Mouse (Mus musculus): Measurements from ENCODE around the gene Ctsg.
"Not testable (repeated sequence)": the region's sequence is repeated elsewhere in the genome, so short reads cannot be mapped to it uniquely, and the experiment has no call there.

Gene Ctsg

DNA sequence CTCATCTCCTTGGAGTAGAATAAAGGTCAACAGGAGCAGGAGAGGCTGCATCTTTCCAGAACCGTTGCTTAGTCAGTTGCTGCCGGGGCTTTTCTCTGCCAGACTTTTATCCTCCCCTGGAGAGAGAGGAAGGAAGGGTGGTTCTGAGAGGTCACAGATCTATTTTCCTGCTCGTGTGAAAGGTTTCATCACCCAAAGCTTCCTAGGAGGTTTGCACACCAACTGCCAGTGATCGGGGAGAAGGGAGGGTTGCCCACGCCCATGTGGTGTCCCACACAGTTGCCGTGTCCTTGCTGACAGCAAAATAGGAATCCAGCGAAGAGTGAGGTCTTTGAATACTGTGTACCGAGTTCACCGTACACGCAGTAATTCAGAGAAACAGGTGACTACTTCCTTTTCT lies at the start of gene Ctsg:
Ctsg (minus strand) TSS at position 189 of the 400 bp plus-strand sequence.
- no peak for DNase-seq (ENCODE audit: low spot score)

DNA sequence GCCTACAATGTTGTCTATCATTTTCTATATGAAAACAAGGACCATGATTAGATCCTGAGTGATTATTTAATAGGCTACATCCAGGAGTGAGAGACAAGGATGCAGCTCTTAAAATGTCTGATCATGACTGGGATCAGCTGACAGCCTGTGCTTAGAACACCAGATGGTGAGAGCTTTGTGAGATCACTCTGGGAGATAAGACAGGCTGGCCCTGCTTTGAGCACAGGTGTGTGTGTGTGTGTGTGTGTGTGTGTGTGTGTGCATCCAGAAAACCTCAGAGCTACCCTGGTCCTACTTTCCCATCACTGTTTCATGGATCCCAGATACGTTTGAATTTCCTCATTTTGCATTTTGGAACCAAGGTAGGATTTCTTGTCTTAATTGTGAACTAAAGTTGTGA lies 31.3 kb upstream of the Ctsg start:
- not testable (repeated sequence) for DNase-seq (ENCODE audit: low spot score)

DNA sequence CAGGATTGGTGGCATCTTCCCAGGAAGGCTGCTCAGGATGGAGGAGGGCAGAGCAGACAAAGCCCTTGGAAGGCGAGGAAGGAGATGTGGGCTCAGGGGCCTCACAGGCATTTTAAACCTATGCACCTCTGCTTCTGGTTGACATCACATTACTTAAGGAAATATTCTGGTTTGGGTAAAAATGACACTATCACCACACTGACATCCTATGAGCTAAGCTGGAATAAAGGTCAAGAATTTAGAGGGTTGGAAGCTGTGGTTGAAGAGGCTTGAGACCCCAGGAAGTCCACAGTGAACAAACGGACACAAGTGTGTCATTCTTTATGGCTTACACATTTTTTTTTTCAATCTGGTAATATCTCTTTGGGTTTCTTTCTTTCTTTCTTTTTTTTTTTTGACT lies 30.1 kb upstream of the Ctsg start, which contains the start of gene Gzmd:
Gzmd (minus strand) TSS at position 101 of the 400 bp plus-strand sequence.
- not testable (repeated sequence) for DNase-seq (ENCODE audit: low spot score)

DNA sequence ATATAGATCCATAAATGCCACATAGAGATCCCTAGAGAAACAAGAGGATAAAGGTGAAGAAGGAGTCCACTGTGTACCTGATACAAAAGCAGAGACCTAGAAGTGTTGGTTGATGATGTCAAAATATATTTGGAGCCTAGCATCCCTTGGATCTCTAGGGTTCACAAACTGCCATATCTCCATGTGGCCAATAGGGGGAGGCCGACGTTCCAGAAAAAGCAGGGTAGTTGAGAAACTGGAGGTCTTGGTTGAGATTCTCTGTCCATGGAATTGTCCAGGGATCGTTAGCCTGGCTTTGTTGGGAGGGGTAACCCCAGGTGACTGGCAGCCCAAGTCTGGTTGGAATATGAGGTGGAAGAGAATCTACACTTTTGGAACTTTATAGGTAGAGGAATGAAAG lies 26.0 kb upstream of the Ctsg start:
- no peak for DNase-seq (ENCODE audit: low spot score)

DNA sequence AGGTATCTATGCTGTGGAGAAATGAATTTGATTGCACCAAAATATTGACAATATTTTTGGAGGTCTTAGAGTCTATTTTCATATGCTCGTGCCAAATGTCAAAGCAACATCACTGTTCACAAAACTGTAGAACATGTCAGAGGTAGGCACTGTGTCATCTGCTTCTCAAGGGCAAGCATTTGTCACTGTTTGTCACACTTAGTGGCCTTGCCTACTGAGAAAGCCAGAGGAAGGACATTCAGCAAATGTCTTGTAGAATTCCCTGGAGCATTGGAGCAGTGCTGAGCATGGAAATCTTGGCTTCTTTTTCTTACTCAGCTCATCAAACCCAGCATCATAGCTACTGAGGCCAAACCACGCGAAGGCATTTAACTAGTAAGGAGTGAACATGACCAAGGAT lies 21.1 kb upstream of the Ctsg start:
- no peak for DNase-seq (ENCODE audit: low spot score)

DNA sequence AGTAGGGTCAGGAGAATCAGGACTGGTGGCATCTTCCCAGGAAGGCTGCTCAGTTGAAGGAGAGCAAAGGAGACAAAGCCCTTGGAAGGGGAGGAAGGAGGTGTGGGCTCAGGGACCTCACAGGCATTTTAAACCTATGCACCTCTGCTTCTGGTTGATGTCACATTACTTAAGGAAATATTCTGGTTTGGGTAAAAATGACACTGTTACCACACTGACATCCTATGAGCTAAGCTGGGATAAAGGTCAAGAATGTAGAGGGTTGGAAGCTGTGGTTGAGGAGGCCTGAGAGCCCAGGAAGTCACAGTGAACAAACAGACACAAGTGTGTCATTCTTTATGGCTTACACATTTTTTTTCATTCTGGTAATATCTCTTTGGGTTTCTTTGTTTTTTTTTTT lies 18.2 kb upstream of the Ctsg start, which contains the start of gene Gzme:
Gzme (minus strand) TSS at position 101 of the 400 bp plus-strand sequence.
- no peak for DNase-seq (ENCODE audit: low spot score)

DNA sequence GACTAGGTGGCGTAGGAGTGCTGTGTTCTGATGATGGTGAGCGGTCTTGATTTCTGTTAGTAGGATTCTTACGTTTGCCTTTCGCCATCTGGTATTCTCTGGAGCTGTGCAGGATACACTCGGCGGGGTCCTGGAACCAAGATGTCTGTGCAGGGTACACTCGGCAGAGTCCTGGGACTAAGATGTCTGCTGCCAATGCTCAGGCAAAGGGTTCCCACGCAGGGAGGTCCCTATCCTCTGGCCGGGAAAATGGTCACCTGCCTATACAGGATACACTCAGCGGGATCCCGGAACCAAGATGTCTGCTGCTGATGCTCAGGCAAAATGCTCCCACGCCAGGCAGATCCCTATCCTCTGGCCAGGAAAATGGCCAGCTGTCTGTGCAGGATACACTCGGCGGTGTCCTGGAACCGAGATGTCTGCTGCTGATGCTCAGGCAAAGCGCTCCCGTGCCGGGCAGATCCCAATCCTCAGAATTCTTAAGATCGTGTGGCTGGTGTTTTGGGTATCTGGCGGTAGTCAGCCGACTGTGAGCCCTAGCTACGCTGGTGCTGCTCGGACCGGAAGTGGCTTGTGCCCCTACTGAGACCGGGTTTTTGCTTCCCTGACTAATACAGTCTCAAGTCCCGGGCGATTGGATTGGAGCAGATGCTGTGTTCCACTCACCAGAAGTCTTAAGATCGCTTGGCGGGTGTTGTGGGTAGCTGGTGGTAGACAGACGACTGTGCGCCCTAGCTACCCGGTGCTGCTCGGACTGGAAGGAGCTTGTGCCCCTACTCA lies 13.3 kb upstream of the Ctsg start:
- DNase-seq (ENCODE audit: low spot score): not testable (repeated sequence)

DNA sequence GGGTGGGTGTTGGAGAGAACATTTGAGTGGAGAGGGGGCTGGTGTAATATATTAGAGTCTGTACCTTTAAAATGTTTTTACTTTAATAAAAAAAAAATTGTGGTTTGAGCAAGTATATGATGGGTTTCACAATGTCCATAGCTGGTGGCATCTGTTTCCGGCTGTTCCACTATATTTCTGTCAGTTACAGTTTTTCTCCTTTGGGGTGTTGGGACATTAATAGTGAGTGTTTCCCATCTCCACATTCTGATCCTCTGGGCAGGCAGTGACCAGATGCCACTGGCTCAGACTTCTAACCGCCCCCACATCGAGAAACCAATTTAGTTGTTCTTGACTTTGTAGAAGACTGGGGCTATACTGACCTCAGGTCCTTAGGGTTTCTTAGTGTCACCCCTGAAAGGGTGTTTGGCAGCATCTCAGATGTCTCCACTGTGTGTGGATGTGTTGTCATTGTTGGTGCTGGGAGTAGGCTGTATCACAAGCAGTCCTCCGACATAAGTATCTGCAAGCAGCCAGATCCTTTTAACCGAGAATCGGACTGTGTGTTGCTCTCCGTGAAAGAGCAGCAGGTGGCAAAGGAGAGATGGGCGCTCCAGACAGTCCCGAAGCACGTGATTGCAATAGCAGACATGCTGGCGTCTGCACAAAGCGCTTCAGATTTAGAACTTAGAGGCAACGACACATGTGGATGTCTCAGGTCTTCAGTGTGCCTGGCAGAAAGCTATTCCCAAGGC lies 3.2 kb upstream of the Ctsg start:
- no peak for DNase-seq (ENCODE audit: low spot score)

DNA sequence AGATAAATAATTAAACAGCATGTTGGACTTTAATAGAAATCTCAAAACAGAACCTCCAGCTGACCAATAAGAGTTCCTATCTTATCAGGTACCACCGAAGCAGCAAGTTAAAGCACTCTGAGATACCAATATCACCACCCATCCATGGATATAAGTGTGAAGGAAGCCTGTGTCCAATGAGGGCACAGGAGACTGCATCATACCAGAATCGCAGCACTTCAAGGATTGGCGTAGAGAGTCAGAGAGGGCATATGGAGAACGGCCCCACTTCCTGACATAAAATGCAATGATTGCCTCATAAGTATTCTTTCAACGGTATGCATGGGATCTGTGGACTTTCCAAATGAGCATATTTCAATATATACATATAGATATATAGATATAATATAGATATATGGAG lies 2.6 kb upstream of the Ctsg start:
- no peak for DNase-seq (ENCODE audit: low spot score)

DNA sequence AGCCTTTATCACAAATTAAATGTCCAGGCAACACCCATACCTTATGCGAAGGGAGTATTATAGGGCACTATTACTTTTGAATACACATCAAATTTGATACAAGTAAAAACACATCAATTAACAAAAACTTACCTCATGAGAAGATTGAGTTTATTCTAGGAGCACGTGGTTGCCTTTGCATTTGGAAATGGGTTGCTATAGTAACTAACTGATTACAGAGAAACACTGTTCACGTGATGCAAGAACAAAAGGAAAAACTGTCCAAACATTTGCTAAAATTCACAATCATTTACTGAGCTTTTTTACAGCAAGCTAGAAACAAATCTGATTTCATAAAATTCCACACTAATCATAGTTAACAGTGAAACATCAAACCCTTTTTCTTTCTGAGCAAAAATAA lies 1.1 kb upstream of the Ctsg start:
- no peak for DNase-seq (ENCODE audit: low spot score)

DNA sequence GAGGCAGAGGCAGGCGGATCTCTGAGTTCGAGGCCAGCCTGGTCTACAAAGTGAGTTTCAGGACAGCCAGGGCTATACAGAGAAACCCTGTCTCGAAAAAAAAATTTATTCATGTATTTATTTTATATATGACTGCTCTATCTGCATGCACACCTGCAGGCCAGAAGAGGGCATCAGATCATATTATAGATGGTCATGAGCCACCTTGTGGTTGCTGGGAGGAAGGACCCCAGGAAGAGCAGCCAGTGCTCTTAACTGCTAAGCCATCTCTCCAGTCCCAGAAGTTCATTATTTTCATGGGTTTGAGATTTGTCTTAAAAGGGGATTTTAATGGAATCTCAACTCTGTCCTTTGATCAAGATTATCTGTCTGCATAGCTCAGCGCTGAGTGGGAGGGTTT lies 3.4 kb downstream of the Ctsg start:
- DNase-seq (ENCODE audit: low spot score): no peak

DNA sequence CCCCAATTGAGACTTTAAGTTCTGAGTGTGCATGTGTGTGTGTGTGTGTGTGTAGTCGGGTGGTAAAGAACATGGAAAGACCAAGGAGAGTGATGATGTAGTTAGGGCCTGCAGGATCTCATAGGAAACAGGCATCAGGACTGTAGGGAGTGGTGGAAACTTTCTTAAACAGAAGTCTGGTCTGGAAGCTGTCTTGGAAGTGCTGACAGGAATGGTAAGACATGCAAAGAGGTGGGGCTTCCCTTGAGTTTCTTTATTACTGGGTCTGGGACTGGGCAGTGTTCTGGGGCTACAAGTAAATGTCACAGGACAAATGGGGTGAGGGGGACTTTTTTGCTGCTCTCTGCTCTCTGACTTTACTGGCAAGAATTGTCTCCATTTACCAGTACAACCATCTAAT lies 4.8 kb downstream of the Ctsg start:
- no peak for DNase-seq (ENCODE audit: low spot score)

DNA sequence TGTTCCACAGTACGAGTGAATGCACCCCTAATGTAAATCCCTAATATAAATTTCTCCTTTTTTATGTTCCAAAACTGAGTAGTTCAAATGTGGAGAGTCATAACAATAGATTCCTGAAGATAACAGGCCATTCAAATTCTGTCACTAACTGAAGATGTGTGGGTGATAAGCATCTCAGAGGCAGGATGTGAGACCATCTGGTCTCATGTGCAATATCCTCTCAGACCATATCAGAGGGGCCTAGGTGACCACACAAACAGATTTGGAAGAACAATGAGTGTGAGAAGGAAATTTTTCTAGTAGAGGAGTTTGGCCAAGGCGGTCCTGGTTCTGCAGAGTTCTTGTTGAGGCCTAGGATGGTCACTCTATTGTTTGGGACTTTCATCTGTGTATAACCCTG lies 9.0 kb downstream of the Ctsg start:
- DNase-seq (ENCODE audit: low spot score): no peak

DNA sequence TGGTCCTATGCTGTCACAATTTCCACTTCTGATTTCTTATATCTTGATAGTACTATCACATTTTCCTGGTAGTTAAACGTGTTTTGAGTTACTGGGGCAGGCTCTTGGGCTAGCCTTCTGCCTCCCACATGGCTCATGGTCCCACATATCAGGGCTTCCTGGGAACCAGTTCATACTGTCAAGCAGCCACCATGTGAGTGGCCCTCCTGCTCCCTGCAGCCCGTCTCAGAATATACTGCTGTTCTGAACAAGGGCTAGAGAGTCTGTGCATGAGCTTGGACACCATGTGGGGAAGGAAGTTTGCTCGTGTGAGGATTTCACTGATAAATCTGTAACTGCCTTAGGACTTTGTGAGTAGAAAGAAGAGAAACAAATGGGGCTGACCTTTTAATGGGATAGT lies 15.7 kb downstream of the Ctsg start:
- no peak for DNase-seq (ENCODE audit: low spot score)

DNA sequence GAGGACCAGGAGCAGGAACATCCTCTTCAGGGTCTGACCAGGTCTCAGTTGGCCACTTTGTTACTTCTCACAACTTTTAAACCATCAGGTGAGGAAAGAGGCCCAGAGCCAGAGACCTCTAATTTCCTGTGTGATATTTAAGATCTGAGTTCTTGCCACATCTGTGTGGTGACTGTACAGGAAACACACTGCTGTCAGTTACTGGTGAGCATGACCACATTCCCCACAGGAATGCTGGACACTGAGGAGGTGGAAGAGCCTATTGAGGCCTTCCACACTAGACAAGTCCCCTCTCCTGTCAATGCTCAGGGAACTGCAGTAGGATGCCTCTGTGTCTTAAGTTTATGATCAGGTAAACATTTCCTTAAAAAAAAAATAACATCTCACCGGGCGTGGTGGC lies 17.2 kb downstream of the Ctsg start, which contains the start of gene Mcpt8:
Mcpt8 (minus strand) TSS at position 107 of the 400 bp plus-strand sequence.
- no peak for DNase-seq (ENCODE audit: low spot score)

DNA sequence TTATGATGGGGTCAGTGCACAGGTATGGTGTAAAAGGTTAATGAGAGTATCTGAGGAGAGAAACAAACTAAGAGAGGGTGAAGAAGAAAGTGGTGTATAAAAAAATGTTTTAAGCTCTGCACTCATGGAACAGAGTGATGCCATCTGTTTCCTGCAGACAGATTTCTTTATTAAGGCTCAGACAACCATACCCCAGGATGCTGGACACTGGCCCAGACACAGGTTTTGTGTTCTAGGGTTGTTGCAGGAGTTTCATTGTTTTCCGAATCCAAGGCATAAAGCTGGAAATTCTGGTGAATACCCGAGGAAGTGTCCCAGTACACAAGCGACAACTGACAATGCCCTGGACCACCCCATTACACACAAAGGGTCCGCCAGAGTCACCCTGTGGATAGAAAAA lies 20.4 kb downstream of the Ctsg start:
- DNase-seq (ENCODE audit: low spot score): no peak

DNA sequence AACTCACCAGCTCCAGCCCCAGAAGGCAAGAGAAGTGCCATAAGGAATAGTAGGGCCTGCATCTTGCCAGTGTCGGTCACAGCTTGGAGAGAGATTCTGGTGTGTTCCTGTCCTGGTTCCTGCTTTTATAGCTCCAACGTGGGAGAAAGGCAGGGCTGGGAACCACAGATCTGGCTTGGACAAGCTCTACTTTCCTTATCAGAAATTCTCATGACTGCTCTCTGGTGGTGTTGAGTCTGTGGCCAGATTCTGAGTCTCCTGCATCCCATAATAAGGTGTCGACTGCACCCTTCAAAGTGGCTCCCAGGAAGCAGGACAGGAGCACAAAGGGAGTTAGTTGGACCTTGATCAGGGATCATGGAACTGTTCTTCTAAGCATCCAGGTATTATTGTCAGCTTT lies 40.2 kb downstream of the Ctsg start, which contains the start of gene Mcpt4:
Mcpt4 (minus strand) TSS at position 101 of the 400 bp plus-strand sequence.
- DNase-seq (ENCODE audit: low spot score): not testable (repeated sequence)

DNA sequence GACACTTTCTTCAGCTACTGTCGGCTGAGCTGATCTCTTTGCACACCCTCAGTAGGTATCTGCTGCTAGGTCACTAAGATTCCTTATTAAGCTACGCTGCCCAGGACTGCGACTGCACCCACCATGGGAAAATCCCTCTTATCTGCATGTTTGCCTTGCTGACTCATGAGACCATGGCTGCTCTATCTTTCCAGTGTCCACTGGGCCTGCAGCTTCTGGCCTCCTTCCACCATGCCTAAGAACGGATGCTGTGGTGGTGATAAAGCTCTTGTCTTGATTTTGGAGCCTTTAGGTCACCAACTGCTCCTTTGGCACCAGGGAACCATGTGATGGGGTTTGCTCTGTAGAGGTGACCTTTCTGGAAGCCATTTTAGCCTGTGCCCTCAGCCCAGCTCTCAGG lies 44.7 kb downstream of the Ctsg start:
- DNase-seq (ENCODE audit: low spot score): no peak

DNA sequence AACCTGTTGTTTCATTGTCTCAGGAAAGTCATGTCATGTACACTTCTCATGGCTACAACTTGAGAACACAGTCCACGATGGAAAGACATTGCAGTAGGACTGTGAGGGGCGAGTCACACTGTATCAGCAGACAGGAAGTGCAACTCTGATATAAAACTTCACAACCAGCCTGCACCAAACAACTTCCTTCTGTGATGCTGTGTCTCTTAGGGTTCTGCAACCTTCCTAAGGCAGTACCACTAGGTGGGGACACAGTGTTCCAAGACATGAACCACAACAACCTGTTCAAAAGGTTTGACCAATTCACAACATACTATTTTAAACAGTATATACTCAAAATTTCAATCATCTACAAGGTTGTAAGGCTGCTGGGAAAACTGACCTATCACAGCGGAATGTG lies 47.0 kb downstream of the Ctsg start:
- DNase-seq (ENCODE audit: low spot score): no peak
